Mouse (Mus musculus) midbrain, embryonic 13.5 days (tissue): Measurements from ENCODE around the gene Zfp683. TPM values are rescaled to one million over a fixed set of nuclear protein-coding genes. Genes with fewer than 3 reads are reported as not detected.

Experiments
- ATAC-seq: fragments of 200-750 bp; cut with Nextera tagmentation; 2 replicates; pipeline ENCODE4 v1.8.0; 2017; ENCODE audit warnings: mild to moderate bottlenecking, moderate TSS enrichment, moderate library complexity
- H3K27ac ChIP-seq: fragments of 300-500 bp; sonication (generic); 2 replicates; pipeline ENCODE4 v1.5.1; 2015; ENCODE audit warnings: inconsistent platforms, mild to moderate bottlenecking, moderate library complexity
- H3K27me3 ChIP-seq: fragments of 300-500 bp; sonication (generic); 2 replicates; pipeline ENCODE4 v1.6.1; 2015; ENCODE audit warnings: mild to moderate bottlenecking, inconsistent platforms
- H3K36me3 ChIP-seq: fragments of 300-500 bp; sonication (generic); 2 replicates; pipeline ENCODE4 v1.6.1; 2015; ENCODE audit warnings: mild to moderate bottlenecking, inconsistent platforms
- H3K4me1 ChIP-seq: fragments of 300-500 bp; sonication (generic); replicated peaks from 2 replicates; pipeline ENCODE4 v1.6.1; 2015; ENCODE audit warnings: inconsistent platforms
- H3K4me2 ChIP-seq: fragments of 300-500 bp; sonication (generic); replicated peaks from 2 replicates; pipeline ENCODE4 v1.6.1; 2015; ENCODE audit warnings: moderate library complexity, mild to moderate bottlenecking, inconsistent platforms
- H3K4me3 ChIP-seq: fragments of 300-500 bp; sonication (generic); replicated peaks from 2 replicates; pipeline ENCODE4 v1.5.1; 2015; ENCODE audit warnings: mild to moderate bottlenecking, inconsistent platforms
- H3K9ac ChIP-seq: fragments of 300-500 bp; sonication (generic); replicated peaks from 2 replicates; pipeline ENCODE4 v1.6.1; 2015; ENCODE audit warnings: mild to moderate bottlenecking, inconsistent platforms
- H3K9me3 ChIP-seq: fragments of 300-500 bp; sonication (generic); 2 replicates; pipeline ENCODE4 v1.6.1; 2016; ENCODE audit warnings: mild to moderate bottlenecking, inconsistent platforms
- WGBS: fragments of 180-500 bp; shearing (Covaris S2); methylation state at CpG from one replicate; pipeline ENCODE4 v1.1.7; 2015; 5-methylcytosine and 5-hydroxymethylcytosine counted together
- polyA plus RNA-seq: library from polyadenylated mRNA; unstranded; fragments of >200 nt; fragmentation: Nextera tagmentation; extraction: Ambion mirVana; gene quantifications from 2 replicates; pipeline ENCODE4 v1.2.1, GENCODE M21; 2015

The Zfp683 gene
- not detected in 2 replicates for polyA plus RNA-seq

GRCm38 (mm10) chr4:134053538-134053937 lies at the start of gene Zfp683:
Gene Zfp683 (plus strand): TSS chr4:134053838.
- Histone ChIP-seq H3K27ac (no peak within 1 kb of the TSS), H3K9me3 (no peaks in the 10 kb centered on the region), H3K36me3 (no peaks in the 10 kb centered on the region), H3K9ac (no peak within 1 kb of the TSS), H3K27me3 (no peaks in the 10 kb centered on the region), H3K4me1 (peaks cover 7% of the 10 kb centered on the region), H3K4me3 (no peak within 1 kb of the TSS), H3K4me2 (no peak within 1 kb of the TSS)
- WGBS, result 82% methylated on average over 3 of the region's 3 CpGs
- ATAC-seq, result no peak

DNA sequence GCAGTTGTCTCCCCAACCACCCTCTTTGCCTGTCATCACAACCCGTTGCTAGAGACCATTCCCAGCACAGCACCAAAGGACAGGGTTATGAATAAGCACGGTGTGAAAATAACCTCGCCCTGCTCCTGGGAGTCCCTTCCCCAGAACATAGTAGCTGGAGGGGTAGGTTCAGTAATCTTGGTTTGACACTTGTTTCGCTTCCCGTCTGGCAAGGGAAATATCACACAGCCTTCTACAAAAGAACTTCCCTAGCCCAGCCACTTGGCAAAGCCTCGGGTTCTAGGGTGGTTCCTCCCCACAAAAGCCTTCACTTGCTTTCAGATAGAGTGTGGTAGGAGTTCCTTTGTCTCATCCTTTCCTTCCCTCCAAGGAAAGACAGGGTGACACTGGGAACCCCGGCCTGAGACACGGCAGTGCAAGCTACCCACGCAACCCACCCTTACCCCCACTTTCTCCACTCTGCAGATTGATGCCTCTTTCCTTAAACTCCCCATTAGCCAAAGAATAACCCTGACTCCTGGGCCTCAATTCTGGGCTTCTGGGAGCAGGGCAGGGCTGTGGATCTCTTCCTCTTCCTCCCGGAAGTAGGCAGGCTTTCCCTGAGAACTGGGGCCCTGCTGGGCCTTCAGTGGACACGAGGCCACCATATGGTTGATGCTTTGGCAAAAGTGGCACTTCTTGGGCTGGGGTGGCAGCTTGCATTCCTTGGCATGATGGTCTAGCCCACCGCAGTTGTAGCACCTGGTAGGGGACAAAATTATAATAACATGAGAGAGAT lies 47.9 kb upstream of the Zfp683 start:
- H3K9ac ChIP-seq, result no peak overlapping the region
- H3K4me1 ChIP-seq, result peaks cover 21% of the 10 kb centered on the region
- no peak overlapping the region for H3K4me2 ChIP-seq
- no peaks in the 10 kb centered on the region for H3K27me3 ChIP-seq
- H3K36me3 ChIP-seq, result no peaks in the 10 kb centered on the region
- 76% methylated on average over 12 of the region's 12 CpGs for WGBS
- no peak for ATAC-seq
- no peak overlapping the region for H3K4me3 ChIP-seq
- H3K9me3 ChIP-seq, result no peaks in the 10 kb centered on the region
- no peak overlapping the region for H3K27ac ChIP-seq

- Histone ChIP-seq H3K27me3 (no peaks in the 10 kb centered on the region), H3K9me3 (no peaks in the 10 kb centered on the region), H3K36me3 (no peaks in the 10 kb centered on the region), H3K4me3 (no peak overlapping the region), H3K4me2 (no peak overlapping the region), H3K9ac (no peak overlapping the region), H3K27ac (no peak overlapping the region), H3K4me1 (peaks cover 27% of the 10 kb centered on the region)
- ATAC-seq, result no peak
- WGBS, result 93% methylated on average over 3 of the region's 3 CpGs
Observed at GRCm38 (mm10) chr4:134006845-134007244, 46.8 kb upstream of the Zfp683 start.

DNA sequence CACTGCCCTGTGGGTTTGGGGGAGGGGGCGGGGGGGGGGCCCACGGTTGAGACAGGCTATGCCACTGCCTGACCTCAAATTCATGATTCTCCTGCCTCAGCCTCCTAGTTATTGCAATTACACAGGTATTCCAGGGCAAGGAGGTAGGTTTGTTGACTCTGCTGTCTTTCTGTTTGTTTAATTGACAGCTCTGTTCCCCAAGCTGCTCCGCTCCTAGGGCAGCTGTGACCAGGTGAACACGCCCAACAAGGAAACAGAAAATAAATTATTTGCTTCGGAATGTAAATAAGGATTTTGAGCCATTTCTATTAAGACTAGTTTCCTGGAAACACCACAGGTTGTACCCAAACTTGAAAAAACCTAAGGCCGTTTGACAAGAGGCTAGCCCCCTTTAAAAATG lies 43.9 kb upstream of the Zfp683 start:
- ATAC-seq, result no peak
- Histone ChIP-seq H3K36me3 (no peaks in the 10 kb centered on the region), H3K9ac (no peak overlapping the region), H3K4me1 (peaks cover 16% of the 10 kb centered on the region), H3K4me2 (no peak overlapping the region), H3K4me3 (no peak overlapping the region), H3K27me3 (peaks cover 3% of the 10 kb centered on the region; the same call in 1 of the 2 replicates), H3K9me3 (no peaks in the 10 kb centered on the region), H3K27ac (no peak overlapping the region)
- 63% methylated on average over 6 of the region's 6 CpGs for WGBS

GRCm38 (mm10) chr4:134011450-134012414 lies 41.9 kb upstream of the Zfp683 start:
- Histone ChIP-seq H3K4me1 (peaks cover 25% of the 10 kb centered on the region), H3K27ac (no peak overlapping the region), H3K27me3 (peaks cover 3% of the 10 kb centered on the region; the same call in 1 of the 2 replicates), H3K9me3 (no peaks in the 10 kb centered on the region), H3K36me3 (no peaks in the 10 kb centered on the region), H3K4me2 (no peak overlapping the region), H3K4me3 (no peak overlapping the region), H3K9ac (no peak overlapping the region)
- ATAC-seq, result no peak
- WGBS, result 5% methylated on average over 16 of the region's 16 CpGs

DNA sequence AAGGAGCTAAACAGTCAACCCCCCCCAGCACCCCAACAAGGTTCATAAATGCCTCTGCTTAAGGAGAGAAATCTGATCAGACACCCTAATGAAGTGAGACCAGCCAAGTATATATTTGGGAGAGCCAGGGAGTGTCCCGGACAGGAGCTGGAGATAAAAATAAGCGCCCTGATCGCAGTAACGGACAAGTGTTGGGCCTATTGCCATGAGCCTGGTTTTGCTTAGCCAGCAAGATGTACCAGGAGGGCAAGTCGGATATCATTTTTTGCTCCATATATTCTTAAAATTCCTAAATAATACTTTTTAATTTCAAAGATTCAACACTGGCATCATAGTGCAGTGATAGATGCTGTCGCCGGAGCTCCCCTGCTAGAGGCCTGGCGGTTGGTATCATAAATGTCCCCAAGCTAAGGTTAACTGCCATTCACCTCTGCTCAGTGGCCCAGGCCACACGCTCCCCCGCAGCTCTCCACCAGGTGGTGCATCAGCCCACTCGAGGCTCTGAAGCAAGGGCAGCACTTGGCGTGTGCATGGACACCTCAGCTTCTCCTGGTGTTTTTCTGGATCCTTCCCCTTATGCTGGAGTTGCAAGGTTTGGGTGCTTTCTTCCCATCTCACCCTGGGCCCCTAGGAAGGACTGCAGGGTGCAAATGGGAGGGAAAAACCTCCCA lies 40.6 kb upstream of the Zfp683 start:
- Histone ChIP-seq H3K4me1 (peaks cover 38% of the 10 kb centered on the region), H3K36me3 (no peaks in the 10 kb centered on the region), H3K27ac (no peak overlapping the region), H3K9ac (no peak overlapping the region), H3K27me3 (peaks cover 11% of the 10 kb centered on the region; the same call in 1 of the 2 replicates), H3K4me3 (no peak overlapping the region), H3K4me2 (no peak overlapping the region), H3K9me3 (no peaks in the 10 kb centered on the region)
- ATAC-seq, result no peak
- 49% methylated on average over 12 of the region's 12 CpGs for WGBS

DNA sequence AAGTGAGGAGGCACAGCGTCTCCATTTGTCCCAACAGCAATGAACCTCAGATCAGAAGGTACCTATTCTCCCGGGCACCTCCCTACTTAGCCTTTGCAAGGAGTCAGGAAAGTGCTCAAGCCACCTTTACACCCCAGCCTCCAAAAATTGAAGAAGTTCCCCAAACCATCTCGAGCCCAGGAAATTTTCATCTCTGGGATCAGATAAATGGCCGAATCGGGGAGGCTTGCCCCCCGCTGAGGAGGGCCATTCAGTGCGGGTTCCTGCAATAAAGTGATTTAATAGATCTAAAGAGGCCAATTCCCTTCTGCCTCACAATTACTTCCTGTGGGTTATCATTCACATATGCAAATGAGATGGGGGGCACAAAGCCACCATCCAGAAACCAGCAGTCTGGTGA lies 37.4 kb upstream of the Zfp683 start:
- Histone ChIP-seq H3K27ac (0 out of 2 replicates have a peak overlapping the region, but pooled peaks have one; percentile 9), H3K36me3 (no peaks in the 10 kb centered on the region), H3K4me3 (peak overlapping the region; percentile 42; the same call in 1 of the 2 replicates), H3K4me1 (peaks cover 64% of the 10 kb centered on the region), H3K27me3 (peaks cover 19% of the 10 kb centered on the region; the same call in 1 of the 2 replicates), H3K9me3 (no peaks in the 10 kb centered on the region), H3K9ac (no peak overlapping the region), H3K4me2 (peak overlapping the region; percentile 67)
- WGBS, result 3% methylated on average over 7 of the region's 7 CpGs
- no peak for ATAC-seq

- H3K4me3 ChIP-seq, result peak overlapping the region; percentile 42
- H3K9me3 ChIP-seq, result no peaks in the 10 kb centered on the region
- H3K36me3 ChIP-seq, result no peaks in the 10 kb centered on the region
- peak overlapping the region; percentile 67 for H3K4me2 ChIP-seq
- no peak for ATAC-seq
- H3K27ac ChIP-seq, result peak overlapping the region; percentile 54; the same call in 1 of the 2 replicates
- 0% methylated on average over 8 of the region's 8 CpGs for WGBS
- H3K9ac ChIP-seq, result peak overlapping the region; percentile 59; the same call in 1 of the 2 replicates
- peaks cover 59% of the 10 kb centered on the region for H3K4me1 ChIP-seq
- peaks cover 19% of the 10 kb centered on the region; the same call in 1 of the 2 replicates for H3K27me3 ChIP-seq
Observed at GRCm38 (mm10) chr4:134016767-134017166, 36.9 kb upstream of the Zfp683 start.

DNA sequence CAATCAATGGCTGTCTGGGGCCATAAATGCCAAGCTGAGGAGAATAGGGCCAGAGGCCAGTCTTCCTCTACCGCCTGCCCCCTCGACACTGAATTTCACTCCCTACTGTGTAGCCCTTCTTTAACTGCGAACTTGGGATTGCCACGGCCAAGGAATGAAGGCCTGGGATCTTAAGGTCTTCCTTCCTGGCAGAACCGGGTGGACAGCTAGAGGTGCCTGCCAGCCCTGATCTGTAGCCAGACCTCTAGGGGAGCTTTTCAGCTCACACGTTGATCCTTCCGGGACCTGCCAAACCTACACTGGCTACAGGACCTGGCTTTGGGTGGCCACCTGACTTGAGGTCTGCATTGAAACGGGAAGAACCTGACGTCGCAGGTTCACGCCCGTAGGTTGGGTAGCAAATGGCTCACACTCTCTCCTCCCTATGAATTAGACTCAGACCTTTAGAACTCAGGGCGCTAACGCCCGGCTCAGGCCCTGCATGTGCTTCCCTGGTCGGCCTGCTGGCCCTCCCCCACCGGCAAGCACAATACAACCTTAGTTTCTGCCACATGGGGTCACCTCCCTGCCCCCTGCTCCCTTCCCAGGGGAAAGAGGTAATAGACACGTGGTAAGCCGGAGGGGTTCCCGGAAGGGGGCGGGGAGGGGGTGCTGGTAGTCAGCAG lies 36.3 kb upstream of the Zfp683 start:
- H3K9me3 ChIP-seq, result no peaks in the 10 kb centered on the region
- H3K4me3 ChIP-seq, result peak overlapping the region; percentile 42
- ATAC-seq, result 0 out of 2 replicates have a peak, but pooled peaks have one; percentile 5
- H3K4me1 ChIP-seq, result peaks cover 54% of the 10 kb centered on the region
- whole genome bisulfite sequencing, result 1% methylated on average over 21 of the region's 21 CpGs
- peak overlapping the region; percentile 59 for H3K9ac ChIP-seq
- H3K36me3 ChIP-seq, result no peaks in the 10 kb centered on the region
- peak overlapping the region; percentile 67 for H3K4me2 ChIP-seq
- peak overlapping the region; percentile 64 for H3K27ac ChIP-seq
- peaks cover 16% of the 10 kb centered on the region; the same call in 1 of the 2 replicates for H3K27me3 ChIP-seq

- no peaks in the 10 kb centered on the region for H3K9me3 ChIP-seq
- peak overlapping the region; percentile 59 for H3K9ac ChIP-seq
- H3K4me3 ChIP-seq, result peak overlapping the region; percentile 42
- H3K4me1 ChIP-seq, result peaks cover 51% of the 10 kb centered on the region
- no peaks in the 10 kb centered on the region for H3K36me3 ChIP-seq
- ATAC-seq, result peak; percentile 18; the same call in 1 of the 2 replicates
- H3K27ac ChIP-seq, result peak overlapping the region; percentile 64
- H3K4me2 ChIP-seq, result peak overlapping the region; percentile 67
- H3K27me3 ChIP-seq, result peaks cover 16% of the 10 kb centered on the region; the same call in 1 of the 2 replicates
- WGBS, result under 1% methylated on average over 45 of the region's 46 CpGs
Observed at GRCm38 (mm10) chr4:134018038-134018778, 35.4 kb upstream of the Zfp683 start.
